Mouse (Mus musculus): ENCODE results near the gene Efcab12. TPM values are rescaled to one million over a fixed set of nuclear protein-coding genes. Genes with fewer than 3 reads are reported as not detected.

The Efcab12 gene
- total RNA-seq, 2 experiments from 2014 or later: 0.09 TPM; not detected in 1

Other genes with a start within 250 kb of the Efcab12 start
- gene Mkrn2os, start 245.8 kb downstream of the Efcab12 start, total RNA-seq (2015): not detected in 2 replicates
- not detected in 2 replicates for gene Mkrn2os, start 245.8 kb downstream of the Efcab12 start, total RNA-seq (2017)
- gene Mkrn2, start 236.5 kb downstream of the Efcab12 start, total RNA-seq (2015): 5.4 and 8.7 TPM in 2 replicates
- gene Mkrn2, start 236.5 kb downstream of the Efcab12 start, total RNA-seq (2017): 22.7 and 22.8 TPM in 2 replicates
- 140 and 149 TPM in 2 replicates for gene Raf1, start 161.8 kb downstream of the Efcab12 start, total RNA-seq (2015)
- gene Raf1, start 161.8 kb downstream of the Efcab12 start, total RNA-seq (2017): 84.8 and 108 TPM in 2 replicates
- 7.7 and 12.4 TPM in 2 replicates for gene Tmem40, start 76.0 kb downstream of the Efcab12 start, total RNA-seq (2015)
- 7.7 and 15.2 TPM in 2 replicates for gene Tmem40, start 76.0 kb downstream of the Efcab12 start, total RNA-seq (2017)
- 0.34 and 0.38 TPM in 2 replicates for gene Cand2, start 63.9 kb downstream of the Efcab12 start, total RNA-seq (2015)
- gene Cand2, start 63.9 kb downstream of the Efcab12 start, total RNA-seq (2017): 0.07 and 0.24 TPM in 2 replicates
- 2,908 and 2,972 TPM in 2 replicates for gene Rpl32, start 29.7 kb downstream of the Efcab12 start, total RNA-seq (2015)
- gene Rpl32, start 29.7 kb downstream of the Efcab12 start, total RNA-seq (2017): 3,179 and 3,683 TPM in 2 replicates
- gene Mbd4, start 15.0 kb upstream of the Efcab12 start, total RNA-seq (2015): 9.1 and 10.9 TPM in 2 replicates
- 19.9 and 21.3 TPM in 2 replicates for gene Mbd4, start 15.0 kb upstream of the Efcab12 start, total RNA-seq (2017)
- gene Ift122, start 15.1 kb upstream of the Efcab12 start, total RNA-seq (2015): 1.1 and 3.3 TPM in 2 replicates
- gene Ift122, start 15.1 kb upstream of the Efcab12 start, total RNA-seq (2017): 2.8 and 4.8 TPM in 2 replicates
- 0.41 TPM in 1 of 2 replicates, not detected in the other for gene Rho, start 93.3 kb upstream of the Efcab12 start, total RNA-seq (2015)
- gene Rho, start 93.3 kb upstream of the Efcab12 start, total RNA-seq (2017): 0.04 TPM in 1 of 2 replicates, not detected in the other
- gene H1foo, start 106.5 kb upstream of the Efcab12 start, total RNA-seq (2015): not detected in 2 replicates
- not detected in 2 replicates for gene H1foo, start 106.5 kb upstream of the Efcab12 start, total RNA-seq (2017)
- gene Plxnd1, start 156.6 kb upstream of the Efcab12 start, total RNA-seq (2015): 151 and 156 TPM in 2 replicates
- 88.0 and 90.9 TPM in 2 replicates for gene Plxnd1, start 156.6 kb upstream of the Efcab12 start, total RNA-seq (2017)